Mouse (Mus musculus): Measurements from ENCODE around the gene 1110008L16Rik.
"Not testable (repeated sequence)": the region's sequence is repeated elsewhere in the genome, so short reads cannot be mapped to it uniquely, and the experiment has no call there.

The 1110008L16Rik gene

DNA sequence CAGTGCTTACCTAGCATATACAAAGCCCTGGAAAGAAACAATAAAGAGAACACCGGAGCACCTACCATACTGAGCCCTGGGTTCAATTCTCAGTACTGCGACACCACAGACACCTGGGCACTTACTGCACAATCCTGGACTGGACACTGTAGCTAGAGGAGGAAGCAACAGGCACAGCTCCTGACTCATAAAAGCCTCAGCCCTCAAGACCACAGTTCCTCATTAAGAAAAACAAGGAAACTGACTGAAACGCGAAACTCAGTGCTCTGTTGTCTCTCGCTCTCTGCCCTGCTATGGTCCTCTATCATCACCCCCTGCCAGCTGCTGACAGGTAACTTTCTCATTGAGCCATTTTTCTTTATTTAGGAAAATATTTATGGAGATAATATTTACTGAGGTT lies at the start of gene 1110008L16Rik:
TSS of gene 1110008L16Rik (plus strand) at position 242 of the 400 bp plus-strand sequence.
- DNase-seq (ENCODE audit: low read depth, low spot score): no peak

GRCm38 (mm10) chr12:55261950-55262349 lies 37.4 kb upstream of the 1110008L16Rik start:
- DNase-seq (ENCODE audit: low read depth, low spot score): not testable (repeated sequence)

DNA sequence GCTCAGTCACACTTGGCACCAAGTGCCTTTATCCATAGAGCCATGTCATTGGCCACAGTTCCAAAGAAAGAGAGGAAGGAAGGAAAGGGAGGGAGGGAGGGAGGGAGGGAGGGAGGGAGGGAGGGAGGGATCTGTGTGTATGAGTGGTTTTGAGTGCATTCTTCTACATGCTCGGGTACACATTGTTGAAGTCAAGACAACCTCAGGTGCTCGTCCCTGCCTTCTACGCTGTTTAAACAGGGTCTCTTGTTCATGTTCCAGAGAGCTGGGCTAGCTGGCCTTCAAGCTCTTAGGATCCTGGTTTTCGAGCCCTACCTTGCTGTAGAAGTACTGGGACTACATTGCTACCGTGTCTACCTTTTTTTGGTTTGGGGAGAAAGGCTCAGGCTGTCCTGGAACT lies 36.0 kb upstream of the 1110008L16Rik start:
- not testable (repeated sequence) for DNase-seq (ENCODE audit: low read depth, low spot score)

GRCm38 (mm10) chr12:55272243-55272642 lies 27.1 kb upstream of the 1110008L16Rik start:
- peak; percentile 90 for DNase-seq (ENCODE audit: low read depth, low spot score)

DNA sequence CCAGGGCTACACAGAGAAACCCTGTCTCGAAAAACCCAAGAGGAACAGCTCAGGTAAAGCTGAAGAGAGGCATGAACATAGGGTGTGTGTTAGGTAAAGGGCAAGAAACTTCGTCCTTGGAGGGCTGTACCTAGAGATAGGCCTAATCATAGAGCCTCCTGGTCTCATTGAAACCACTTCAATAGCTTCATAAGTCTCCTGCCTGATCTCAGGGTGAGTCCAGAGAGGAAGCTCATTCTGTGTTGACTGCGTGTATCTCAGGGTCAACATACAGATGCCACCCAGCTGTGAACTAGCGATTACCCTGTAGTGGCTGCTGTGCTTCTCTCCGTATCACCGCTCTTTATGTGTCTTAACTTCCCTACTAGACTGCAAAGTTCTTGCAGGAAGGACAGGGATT lies 21.8 kb upstream of the 1110008L16Rik start:
- DNase-seq (ENCODE audit: low read depth, low spot score): not testable (repeated sequence)

DNA sequence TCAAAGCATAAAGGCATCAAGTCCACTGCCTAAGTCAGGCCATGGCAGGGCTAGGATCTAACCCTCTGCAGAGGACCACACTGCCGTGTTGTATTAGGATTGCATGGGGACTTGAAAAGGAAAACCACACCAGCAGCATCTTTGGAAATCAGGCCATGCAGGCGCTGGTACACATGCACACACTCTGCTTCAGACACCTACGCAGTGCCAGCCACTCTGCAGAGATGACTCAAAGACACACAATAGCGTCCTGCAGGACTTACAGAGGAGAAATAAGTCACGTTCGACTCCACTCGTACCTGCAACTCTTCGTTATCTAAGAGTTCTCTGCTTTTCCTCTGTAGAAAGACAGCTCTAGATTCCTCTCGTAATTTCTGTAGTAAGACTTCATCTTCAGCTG lies 1.3 kb upstream of the 1110008L16Rik start:
- no peak for DNase-seq (ENCODE audit: low read depth, low spot score)

- DNase-seq (ENCODE audit: low read depth, low spot score): no peak
Measured at GRCm38 (mm10) chr12:55300820-55301351, 1.5 kb downstream of the 1110008L16Rik start.

DNA sequence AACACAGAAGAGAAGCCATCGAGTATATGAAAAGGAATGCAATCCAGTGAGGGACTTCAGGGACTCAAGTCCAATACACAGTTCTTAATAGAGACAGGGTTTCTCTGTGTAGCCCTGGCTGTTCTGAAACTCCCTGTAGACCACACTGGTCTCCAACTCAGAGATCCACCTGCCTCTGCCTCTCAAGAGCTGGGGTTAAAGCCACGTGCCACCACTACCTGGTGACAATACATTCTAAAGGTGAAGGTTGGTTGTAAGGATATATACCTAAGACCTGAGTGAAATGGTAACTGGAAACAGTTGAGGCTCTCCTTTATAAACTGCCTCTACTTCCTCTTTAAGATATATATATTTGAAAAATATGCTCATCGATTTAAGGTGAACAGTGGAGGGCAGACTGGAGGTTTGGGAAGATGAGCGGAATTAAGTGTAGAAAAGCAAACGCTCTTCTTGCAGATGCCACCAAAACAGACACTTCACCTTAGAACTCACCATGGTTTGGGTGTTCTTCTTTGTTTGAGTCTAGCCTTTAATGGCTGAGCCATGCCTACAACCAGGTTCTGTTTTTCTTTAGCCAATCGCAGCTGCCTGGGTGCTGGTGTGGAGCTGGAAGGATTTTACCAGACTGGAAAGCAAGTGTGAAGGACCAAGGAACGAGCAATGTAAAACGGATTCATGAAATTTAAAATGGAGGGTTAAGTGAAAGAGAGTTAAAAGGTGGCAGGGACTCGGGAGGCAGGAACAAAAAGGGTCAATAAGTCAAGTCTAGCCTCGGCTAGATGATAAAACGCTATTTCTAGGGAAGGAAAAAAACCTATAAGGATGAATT lies 2.3 kb downstream of the 1110008L16Rik start:
- peak; percentile 31 for DNase-seq (ENCODE audit: low read depth, low spot score)

GRCm38 (mm10) chr12:55302485-55303441 lies 3.4 kb downstream of the 1110008L16Rik start, which contains the start of gene Ppp2r3c:
TSS of gene Ppp2r3c (minus strand) at chr12:55302998.
- DNase-seq (ENCODE audit: low read depth, low spot score): peak; percentile 98

DNA sequence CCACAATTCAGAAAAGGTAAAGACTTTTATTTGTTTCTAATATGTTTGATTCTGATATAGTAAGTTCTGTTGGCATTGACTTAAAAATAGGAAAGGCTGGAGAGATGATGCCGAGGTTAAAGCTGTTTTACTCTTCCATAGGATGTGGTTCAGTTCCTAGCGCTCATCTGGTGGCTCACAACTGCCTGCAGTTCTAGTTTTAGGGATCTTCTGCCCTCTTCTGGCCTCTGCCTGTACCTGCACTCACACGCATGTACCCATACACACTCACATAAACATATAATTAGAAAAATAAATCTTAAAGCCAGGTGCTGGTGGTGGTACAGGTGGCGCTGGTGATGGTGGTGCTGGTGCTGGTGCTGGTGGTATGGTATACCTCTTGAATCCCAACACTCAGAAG lies 7.0 kb downstream of the 1110008L16Rik start:
- DNase-seq (ENCODE audit: low read depth, low spot score): peak; percentile 72

DNA sequence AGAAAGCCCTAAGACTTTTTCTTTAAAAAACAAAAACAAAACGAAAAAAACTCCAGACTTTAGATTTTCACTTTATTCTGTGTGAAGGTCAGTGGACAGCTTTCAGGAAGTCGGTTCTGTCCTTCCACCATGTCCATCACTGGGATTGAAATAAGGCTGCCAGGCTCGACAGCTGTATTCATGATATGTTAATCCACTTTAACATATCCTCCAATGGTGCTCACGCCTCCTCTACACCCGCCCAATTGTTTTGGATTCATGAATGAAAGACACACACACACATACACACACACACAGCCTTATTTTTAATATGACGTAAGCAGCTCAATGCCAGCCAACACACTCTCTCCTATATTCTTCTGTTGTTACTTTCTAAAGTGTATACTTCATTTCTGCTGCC lies 8.2 kb downstream of the 1110008L16Rik start:
- DNase-seq (ENCODE audit: low read depth, low spot score): no peak

- DNase-seq (ENCODE audit: low read depth, low spot score): no peak
Measured at GRCm38 (mm10) chr12:55308731-55309130, 9.4 kb downstream of the 1110008L16Rik start.

DNA sequence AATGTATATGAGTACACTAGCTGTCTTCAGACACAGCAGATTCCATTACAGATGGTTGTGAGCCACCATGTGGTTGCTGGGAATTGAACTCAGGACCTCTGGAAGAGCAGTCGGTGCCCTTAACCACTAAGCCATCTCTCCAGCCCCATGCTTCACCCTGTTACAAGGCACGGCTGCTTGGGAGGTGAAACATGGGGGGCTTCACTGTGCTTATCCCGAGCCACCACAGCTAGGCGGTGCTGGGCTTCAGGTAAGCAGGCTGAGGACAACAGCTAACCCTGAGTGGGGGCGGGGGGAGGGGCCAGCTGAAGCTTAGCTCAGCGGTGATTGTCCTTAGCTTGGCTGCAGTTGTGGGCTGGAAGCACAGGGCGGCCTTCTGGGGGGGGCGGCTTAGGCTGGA lies 10.1 kb downstream of the 1110008L16Rik start:
- DNase-seq (ENCODE audit: low read depth, low spot score): no peak

- peak; percentile 60 for DNase-seq (ENCODE audit: low read depth, low spot score)
Measured at GRCm38 (mm10) chr12:55311841-55312240, 12.5 kb downstream of the 1110008L16Rik start.

DNA sequence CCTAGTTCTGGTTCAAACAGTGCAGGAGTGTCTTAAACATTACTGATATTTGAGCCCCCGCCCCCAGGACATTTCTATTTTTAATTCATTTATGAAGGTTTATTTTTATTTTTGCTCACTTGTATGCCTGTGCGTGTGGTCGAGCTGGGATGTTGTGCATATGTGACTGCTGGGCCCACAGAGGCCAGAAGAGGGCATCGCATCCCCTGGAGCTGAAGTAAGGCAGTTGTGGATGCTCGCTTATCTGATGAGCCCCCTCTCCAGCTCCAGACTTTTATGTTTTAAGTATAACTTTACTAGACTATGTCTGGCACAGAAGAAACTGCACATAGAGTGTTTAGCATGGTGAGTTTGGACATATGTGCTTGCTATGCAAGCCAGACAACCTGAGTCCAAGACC lies 14.5 kb downstream of the 1110008L16Rik start:
- peak; percentile 46 for DNase-seq (ENCODE audit: low read depth, low spot score)

DNA sequence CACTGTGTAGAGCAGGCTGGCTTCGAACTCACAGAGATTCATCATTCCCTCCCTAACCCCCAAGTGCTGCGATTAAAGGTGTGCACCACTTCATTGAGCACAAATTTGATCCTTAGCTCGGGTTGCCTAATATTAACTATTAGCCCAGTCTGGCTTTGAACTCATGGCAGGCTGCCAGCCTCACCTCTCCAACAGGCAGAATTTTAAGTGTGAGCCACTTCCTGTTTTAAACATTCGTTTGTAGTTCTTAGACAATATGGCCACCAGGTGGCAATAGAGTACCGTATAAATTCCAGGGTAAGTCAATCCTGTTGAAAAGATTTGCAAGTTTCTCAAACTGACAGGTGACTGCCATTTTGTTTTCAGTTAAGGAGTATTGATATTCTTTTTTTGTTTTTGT lies 15.8 kb downstream of the 1110008L16Rik start:
- peak; percentile 94 for DNase-seq (ENCODE audit: low read depth, low spot score)

DNA sequence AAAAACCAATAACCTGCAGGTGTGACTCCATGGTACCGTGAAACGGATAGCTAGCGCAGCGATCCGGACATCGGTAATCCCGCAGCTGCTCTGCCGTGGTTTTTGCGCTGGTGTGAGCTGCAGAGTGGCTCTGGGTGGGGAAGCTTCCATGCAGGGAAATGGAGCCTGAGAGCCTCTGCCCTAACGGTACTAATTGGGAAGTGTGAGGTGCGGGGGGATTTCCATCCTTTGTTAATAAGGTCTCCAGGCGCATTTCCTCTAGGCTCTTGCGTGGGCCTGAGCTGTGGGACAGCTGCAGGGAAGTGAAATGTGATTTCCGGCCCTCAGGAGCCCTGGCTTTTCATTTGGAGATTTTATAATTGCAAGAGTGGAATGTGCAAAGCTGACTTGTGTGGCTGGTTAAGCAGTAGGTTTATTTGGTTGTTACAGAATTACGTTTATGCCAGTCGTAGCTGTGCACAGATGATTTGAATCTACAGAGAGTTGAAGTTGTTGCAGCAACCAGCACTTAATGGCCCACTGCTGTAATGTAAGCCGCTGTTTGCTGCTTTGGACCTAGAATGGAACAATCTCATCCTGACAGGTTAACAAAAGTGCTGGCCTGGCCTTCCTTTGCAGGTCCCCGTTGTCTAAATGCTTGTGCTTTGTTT lies 22.4 kb downstream of the 1110008L16Rik start:
- peak; percentile 58 for DNase-seq (ENCODE audit: low read depth, low spot score)

- DNase-seq (ENCODE audit: low read depth, low spot score): no peak
Measured at GRCm38 (mm10) chr12:55325702-55326101, 26.3 kb downstream of the 1110008L16Rik start.

GRCm38 (mm10) chr12:55328784-55329183 lies 29.4 kb downstream of the 1110008L16Rik start:
- DNase-seq (ENCODE audit: low read depth, low spot score): no peak

GRCm38 (mm10) chr12:55329351-55329750 lies 30.0 kb downstream of the 1110008L16Rik start:
- DNase-seq (ENCODE audit: low read depth, low spot score): no peak

DNA sequence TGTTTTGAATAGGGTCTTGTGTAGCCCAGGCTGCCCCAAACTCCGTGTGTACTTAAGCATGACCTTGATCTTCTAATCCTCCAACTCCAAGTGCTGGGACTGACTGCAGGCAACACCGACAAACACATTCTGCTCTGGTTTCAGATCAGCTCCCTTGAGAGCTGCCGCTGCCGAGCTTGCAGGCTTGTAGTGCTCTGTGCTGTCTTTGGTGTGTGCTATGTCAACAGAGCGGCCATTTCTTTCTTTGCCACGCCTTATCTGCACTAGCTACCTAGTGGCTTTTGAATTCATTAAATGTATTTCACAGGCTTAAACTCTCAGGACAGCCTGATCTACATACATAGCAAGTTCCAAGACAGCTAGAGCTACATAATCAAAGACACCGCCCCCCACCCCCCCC lies 34.3 kb downstream of the 1110008L16Rik start:
- DNase-seq (ENCODE audit: low read depth, low spot score): peak; percentile 29

Measured in R1 (cell line).